11 mouse cellular contexts compared by ENCODE assay signal in genomic region chr10:18760241-18760640, GRCm38 (mm10). TPM values are rescaled to one million over a fixed set of nuclear protein-coding genes. Genes with fewer than 3 reads are reported as not detected.
DNase-seq lines count a peak whose midpoint lies in the region; ATAC-seq and TF ChIP-seq lines count a peak whose summit lies in the region.
"Had no signal": no experiment of that assay in that cellular context is flagged by ENCODE, and none has a peak within 500 bp of the region (broad histone marks: within the 10 kb centered on the region; RNA-seq: fewer than 3 reads in every experiment).

No protein-coding gene starts in this region.

- 36% methylated on average over 2 of the region's 2 CpGs for WGBS in heart, embryonic 12.5 days
- WGBS in bone marrow, adult 2 months = 67% methylated on average over 2 of the region's 2 CpGs

- H3K36me3 ChIP-seq in heart, embryonic 12.5 days = no peaks in the 10 kb centered on the region
- H3K36me3 ChIP-seq: limb, embryonic 12.5 days had no signal

- H3K4me3 ChIP-seq in heart, embryonic 12.5 days = no peak overlapping the region
- no peak overlapping the region for H3K4me3 ChIP-seq in bone marrow, adult 2 months (replicated peaks; ENCODE audit: control insufficient read depth, low read depth, low read length)
- H3K4me3 ChIP-seq: limb, embryonic 12.5 days had no signal

- no peaks in the 10 kb centered on the region for H3K27me3 ChIP-seq in heart, embryonic 12.5 days (replicated peaks)
- H3K27me3 ChIP-seq: limb, embryonic 12.5 days had no signal

- ATAC-seq in heart, embryonic 12.5 days (ENCODE audit: insufficient number of reproducible peaks, low FRiP score) = no peak
- ATAC-seq in erythroblast, adult 5-6 weeks (replicated peaks; ENCODE audit: low FRiP score, poor library complexity, severe bottlenecking) = no peak

- DNase-seq in heart, adult 8-10 months (ENCODE audit: low spot score) = peak; percentile 13
- peak; percentile 49 for DNase-seq in right cerebral cortex, postnatal 14 days
- DNase-seq in right cerebral cortex, adult 18-20 months = no peak
- peak; percentile 25 to 76 for DNase-seq in kidney, postnatal 36 days
- peak; percentile 54 for DNase-seq in retina, postnatal 7 days (ENCODE audit: low read depth, low spot score)

- TF ChIP-seq POLR2A in bone marrow, adult 2 months (IDR thresholded peaks at IDR 0.05; ENCODE audit: borderline replicate concordance, control insufficient read depth, low read depth, low read length) = no peak

- H3K4me2 ChIP-seq in heart, embryonic 12.5 days = no peak overlapping the region
- H3K4me2 ChIP-seq: limb, embryonic 12.5 days had no signal

- H3K9ac ChIP-seq in heart, embryonic 12.5 days = no peak overlapping the region
- H3K9ac ChIP-seq: limb, embryonic 12.5 days had no signal

- H3K9me3 ChIP-seq in heart, embryonic 12.5 days (replicated peaks) = no peaks in the 10 kb centered on the region
- H3K9me3 ChIP-seq: limb, embryonic 12.5 days had no signal

- TF ChIP-seq CTCF in bone marrow, adult 2 months (IDR thresholded peaks at IDR 0.05; ENCODE audit: control insufficient read depth, insufficient read depth, low read length) = peak; percentile 53

- H3K4me1 ChIP-seq in heart, embryonic 12.5 days (replicated peaks) = no peaks in the 10 kb centered on the region
- H3K4me1 ChIP-seq in bone marrow, adult 2 months (ENCODE audit: control insufficient read depth, insufficient read depth, low read length) = no peaks in the 10 kb centered on the region
- H3K4me1 ChIP-seq: limb, embryonic 12.5 days had no signal

- no peak overlapping the region for H3K27ac ChIP-seq in heart, embryonic 12.5 days (ENCODE audit: poor library complexity, severe bottlenecking)
- no peak overlapping the region for H3K27ac ChIP-seq in bone marrow, adult 2 months (ENCODE audit: control insufficient read depth, insufficient read depth, low read depth, low read length, poor library complexity)
- H3K27ac ChIP-seq: limb, embryonic 12.5 days had no signal

RNA-seq across cellular contexts. Expression of gene Arfgef3, which starts 16.5 kb away (rescaled TPM):
- under 1 TPM; 0.16 to 0.31 (median 0.22) TPM for total RNA-seq in heart, adult 8-10 months (2022)
- 0.57 and 0.69 TPM in 2 replicates for polyA plus RNA-seq in heart, embryonic 12.5 days (2016; fragmentation: Nextera tagmentation; extraction: Ambion mirVana)
- polyA plus RNA-seq in bone marrow, adult 2 months (2011; ENCODE audit: insufficient read depth, insufficient read length, low replicate concordance, missing spikeins) = 0.25 TPM in 1 of 2 replicates, not detected in the other
- total RNA-seq in erythroblast, adult 5-6 weeks (2015; ENCODE audit: low replicate concordance) = 0.58 TPM in 1 of 2 replicates, not detected in the other
- 0.09 TPM in 1 of 2 replicates, not detected in the other for total RNA-seq in erythroblast, adult 5-6 weeks (2017; ENCODE audit: low replicate concordance)

RNA-seq across cellular contexts. Expression of gene Gm4922, which starts 26.4 kb away (rescaled TPM):
- not detected for total RNA-seq in heart, adult 8-10 months (2022)
- not detected in 2 replicates for polyA plus RNA-seq in heart, embryonic 12.5 days (2016; fragmentation: Nextera tagmentation; extraction: Ambion mirVana)
- not detected in 2 replicates for polyA plus RNA-seq in bone marrow, adult 2 months (2011; ENCODE audit: insufficient read depth, insufficient read length, low replicate concordance, missing spikeins)
- total RNA-seq in erythroblast, adult 5-6 weeks (2015; ENCODE audit: low replicate concordance) = not detected in 2 replicates
- total RNA-seq in erythroblast, adult 5-6 weeks (2017; ENCODE audit: low replicate concordance) = not detected in 2 replicates
- total RNA-seq: common myeloid progenitor, adult 5-6 weeks had no signal
- polyA plus RNA-seq: stomach, embryonic 14.5 days had no signal
